Mouse (Mus musculus): ENCODE data around the gene Chac1.

The Chac1 gene

DNA sequence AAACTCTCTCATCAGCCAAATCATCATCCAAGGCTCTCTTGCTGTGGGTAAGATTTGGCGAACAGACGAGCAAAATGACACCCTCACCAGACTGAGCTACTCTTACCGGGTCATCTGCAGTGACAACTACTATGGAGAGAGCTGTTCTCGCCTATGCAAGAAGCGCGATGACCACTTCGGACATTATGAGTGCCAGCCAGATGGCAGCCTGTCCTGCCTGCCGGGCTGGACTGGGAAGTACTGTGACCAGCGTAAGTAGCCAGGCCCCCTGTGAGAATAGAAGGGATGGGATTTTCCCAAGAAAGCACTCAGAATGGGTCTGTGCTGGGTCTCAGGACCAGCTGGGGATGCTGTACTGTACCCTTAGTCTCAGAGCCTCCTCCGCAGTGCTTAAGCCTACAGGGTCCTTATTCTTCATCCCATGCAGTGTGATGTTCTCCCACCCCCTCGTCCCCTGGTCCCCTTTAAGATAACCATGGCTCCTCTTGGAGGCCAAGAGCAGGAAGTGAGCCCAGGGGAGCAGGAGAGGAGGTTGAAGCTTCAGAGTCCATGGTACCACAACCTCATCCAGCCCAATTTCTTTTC lies 23.0 kb upstream of the Chac1 start:
- no peak for DNase-seq (ENCODE audit: low read depth, low spot score)

DNA sequence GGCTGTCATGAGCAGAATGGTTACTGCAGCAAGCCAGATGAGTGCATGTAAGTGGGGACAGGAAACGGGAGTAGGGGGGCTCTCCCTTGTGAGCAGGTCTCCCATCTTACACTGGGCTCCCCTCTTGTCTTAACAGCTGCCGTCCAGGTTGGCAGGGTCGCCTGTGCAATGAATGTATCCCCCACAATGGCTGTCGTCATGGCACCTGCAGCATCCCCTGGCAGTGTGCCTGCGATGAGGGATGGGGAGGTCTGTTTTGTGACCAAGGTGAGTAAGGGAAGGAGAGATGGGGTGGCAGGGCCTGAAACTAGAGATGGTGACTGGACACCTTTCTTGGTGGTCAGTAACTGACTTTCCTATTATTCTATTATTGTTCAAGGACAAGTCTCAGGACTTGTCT lies 22.5 kb upstream of the Chac1 start:
- DNase-seq (ENCODE audit: low read depth, low spot score) = no peak

DNA sequence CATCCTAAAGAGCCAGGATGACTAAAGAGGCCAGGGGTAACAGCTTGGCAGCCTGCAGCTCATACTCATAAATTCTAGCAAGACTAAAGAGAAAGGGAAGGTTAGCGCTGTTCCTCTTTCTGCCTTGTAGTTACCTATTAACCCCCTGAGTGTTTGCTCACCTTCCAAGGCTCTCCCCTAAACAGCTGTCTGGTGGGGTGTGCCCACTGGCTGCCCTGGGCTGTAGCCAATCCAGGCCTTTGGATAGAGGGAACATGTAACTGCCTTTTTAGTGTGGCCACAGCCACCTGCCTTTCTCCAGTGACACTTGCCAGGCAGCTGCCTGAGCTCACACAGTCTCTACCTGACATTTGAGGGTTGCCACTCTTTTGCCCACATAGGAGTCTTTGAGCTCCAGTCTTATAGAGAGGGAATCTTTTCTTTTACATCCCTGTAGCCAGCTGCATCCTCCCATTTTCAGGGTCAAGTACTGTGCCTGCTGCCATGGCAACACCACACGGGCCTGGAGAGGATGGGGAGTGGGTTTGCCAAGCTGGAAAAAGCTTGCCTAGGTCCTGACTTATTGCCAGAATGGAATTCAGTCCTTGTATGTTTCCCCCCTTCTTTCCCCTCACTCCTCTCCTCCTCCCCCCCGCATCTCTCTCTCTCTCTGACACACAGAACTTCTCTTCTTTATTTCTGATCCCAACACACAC lies 21.8 kb upstream of the Chac1 start:
- no peak for DNase-seq (ENCODE audit: low read depth, low spot score)

DNA sequence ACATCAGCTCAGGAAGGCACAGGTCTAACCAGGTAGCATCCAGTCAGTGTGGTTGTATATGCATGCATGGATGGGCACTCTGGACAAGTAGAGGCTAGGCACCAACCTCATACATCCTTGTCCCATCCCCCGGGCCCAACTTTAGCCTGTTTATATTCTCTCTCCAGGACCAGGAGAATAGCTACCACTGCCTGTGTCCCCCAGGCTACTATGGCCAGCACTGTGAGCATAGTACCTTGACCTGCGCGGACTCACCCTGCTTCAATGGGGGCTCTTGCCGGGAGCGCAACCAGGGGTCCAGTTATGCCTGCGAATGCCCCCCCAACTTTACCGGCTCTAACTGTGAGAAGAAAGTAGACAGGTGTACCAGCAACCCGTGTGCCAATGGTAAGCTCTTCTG lies 20.2 kb upstream of the Chac1 start:
- no peak for DNase-seq (ENCODE audit: low read depth, low spot score)

DNA sequence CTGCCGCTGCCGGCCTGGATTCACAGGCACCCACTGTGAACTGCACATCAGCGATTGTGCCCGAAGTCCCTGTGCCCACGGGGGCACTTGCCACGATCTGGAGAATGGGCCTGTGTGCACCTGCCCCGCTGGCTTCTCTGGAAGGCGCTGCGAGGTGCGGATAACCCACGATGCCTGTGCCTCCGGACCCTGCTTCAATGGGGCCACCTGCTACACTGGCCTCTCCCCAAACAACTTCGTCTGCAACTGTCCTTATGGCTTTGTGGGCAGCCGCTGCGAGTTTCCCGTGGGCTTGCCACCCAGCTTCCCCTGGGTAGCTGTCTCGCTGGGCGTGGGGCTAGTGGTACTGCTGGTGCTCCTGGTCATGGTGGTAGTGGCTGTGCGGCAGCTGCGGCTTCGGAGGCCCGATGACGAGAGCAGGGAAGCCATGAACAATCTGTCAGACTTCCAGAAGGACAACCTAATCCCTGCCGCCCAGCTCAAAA lies 18.8 kb upstream of the Chac1 start:
- DNase-seq (ENCODE audit: low read depth, low spot score) = no peak

DNA sequence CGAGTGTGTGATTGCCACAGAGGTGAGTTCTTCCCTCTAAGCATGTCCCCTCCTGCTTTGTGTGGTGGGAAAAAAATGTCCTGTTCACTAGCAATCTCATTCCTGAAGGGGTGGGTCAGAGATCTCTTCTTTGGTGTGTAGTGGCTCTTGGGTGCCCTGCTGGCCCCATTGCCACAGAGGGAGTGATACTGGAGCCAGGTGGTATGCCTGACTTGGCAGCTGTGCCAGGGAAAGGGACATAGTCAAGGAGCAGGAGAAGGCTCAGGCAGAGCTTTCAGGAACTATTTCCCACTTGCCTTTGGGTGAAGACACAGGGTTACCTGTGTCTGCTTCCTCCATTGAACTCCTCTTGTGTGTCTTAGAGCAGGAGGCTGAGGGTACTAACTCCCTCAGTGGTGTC lies 16.9 kb upstream of the Chac1 start:
- DNase-seq (ENCODE audit: low read depth, low spot score) = no peak

DNA sequence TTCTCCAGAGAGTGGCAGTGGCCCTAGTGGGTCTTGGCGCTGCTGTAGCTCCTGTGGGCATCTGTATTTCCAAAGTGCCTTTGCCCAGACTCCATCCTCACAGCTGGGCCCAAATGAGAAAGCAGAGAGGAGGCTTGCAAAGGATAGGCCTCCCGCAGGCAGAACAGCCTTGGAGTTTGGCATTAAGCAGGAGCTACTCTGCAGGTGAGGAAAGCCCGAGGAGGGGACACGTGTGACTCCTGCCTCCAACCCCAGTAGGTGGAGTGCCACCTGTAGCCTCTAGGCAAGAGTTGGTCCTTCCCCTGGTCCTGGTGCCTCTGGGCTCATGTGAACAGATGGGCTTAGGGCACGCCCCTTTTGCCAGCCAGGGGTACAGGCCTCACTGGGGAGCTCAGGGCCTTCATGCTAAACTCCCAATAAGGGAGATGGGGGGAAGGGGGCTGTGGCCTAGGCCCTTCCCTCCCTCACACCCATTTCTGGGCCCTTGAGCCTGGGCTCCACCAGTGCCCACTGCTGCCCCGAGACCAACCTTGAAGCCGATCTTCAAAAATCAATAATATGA lies 16.0 kb upstream of the Chac1 start:
- DNase-seq (ENCODE audit: low read depth, low spot score) = no peak

DNA sequence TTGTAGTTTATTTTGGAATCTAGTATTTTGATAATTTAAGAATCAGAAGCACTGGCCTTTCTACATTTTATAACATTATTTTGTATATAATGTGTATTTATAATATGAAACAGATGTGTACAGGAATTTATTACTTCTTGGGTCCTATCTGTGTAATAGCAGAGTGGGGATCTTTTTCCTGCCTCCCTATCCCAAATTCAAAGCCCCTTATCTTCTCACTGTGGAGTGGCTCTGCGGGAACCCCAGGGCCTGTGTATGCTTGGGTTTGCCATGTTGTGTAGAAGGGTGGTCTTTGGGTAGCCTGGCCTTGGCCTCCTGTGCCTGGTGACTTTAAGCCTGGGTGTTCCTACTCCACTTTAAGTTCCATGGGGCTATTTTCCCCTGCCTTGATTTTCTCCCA lies 15.5 kb upstream of the Chac1 start:
- no peak for DNase-seq (ENCODE audit: low read depth, low spot score)

DNA sequence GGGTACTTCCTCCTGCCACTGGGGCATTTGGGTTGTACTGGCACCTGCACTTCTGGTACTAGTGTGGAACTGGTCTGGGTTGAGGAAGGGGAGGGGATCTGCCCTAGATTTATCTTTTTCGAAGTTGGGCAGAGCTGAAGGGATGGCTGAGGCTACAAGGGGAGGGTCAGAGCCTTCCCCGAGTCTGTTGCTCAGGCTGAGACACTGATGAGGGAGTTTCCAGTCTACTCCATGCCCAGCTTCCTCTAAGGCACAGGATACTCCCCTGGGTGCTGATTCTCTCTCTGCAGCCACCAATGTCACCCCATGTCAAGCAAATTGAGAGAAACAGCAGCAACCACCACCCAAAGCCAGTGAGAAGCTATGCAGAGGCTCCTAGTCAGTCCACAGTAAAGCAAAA lies 15.0 kb upstream of the Chac1 start:
- no peak for DNase-seq (ENCODE audit: low read depth, low spot score)

DNA sequence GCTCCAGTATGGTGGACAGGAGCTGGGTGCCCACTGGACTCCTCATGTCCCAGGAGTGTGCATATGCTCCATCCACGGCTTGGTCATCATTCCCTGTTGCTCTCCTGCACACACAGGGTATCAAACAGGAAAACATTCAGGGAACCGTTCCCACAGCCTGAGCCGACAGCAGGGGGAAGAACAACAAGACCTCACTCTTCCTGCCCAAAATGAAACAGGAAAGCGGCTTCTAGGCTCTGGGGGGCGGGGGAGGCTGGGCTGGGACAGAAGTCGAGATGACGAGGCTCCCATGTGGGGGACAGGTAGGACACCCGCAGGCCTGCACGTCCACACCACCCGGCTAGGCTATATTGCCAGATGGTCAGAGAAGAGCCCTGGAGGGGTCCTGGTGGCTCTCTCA lies 14.6 kb upstream of the Chac1 start:
- no peak for DNase-seq (ENCODE audit: low read depth, low spot score)

DNA sequence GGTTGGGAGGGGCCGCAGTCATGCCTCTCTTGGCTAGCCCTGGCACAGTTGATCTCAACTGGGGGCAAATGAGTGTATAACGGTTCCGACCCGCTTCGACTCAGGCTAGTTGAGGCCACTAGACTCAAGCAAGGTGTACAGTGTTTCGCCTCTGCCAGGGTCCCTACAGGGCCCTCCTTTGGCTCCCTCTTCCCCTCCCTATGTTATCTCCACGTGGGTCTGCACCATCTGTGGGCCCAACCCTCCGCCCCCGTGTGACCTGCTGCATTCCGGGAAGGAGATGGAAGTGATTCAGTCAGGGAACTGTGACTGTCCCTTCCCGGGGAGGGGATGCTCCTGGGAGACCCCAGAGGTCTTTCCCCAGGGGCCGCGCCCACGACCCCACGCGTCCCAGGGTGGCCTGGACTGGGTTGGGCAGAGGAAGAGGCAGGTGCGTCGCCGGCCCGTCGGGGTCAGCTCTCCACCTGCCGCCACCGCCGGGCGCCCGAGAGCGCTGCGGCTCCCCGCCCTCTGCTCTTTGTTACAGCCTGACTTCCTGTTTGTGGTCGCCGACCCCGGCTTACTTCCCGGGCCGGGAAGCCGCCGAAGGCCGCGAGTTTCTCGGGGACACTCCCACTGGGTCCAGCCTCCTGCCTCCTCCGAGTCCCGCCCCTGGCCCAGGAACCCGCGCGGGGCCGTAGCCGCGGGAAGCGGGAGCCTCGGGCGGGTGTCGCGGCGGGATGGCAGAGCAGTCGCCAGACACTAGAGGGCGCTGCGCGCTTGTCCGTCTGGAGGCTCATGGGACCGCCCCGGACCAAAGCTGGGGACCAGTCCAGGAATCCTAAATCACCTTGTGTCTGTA lies 13.4 kb upstream of the Chac1 start:
- peak; percentile 79 for DNase-seq (ENCODE audit: low read depth, low spot score)

DNA sequence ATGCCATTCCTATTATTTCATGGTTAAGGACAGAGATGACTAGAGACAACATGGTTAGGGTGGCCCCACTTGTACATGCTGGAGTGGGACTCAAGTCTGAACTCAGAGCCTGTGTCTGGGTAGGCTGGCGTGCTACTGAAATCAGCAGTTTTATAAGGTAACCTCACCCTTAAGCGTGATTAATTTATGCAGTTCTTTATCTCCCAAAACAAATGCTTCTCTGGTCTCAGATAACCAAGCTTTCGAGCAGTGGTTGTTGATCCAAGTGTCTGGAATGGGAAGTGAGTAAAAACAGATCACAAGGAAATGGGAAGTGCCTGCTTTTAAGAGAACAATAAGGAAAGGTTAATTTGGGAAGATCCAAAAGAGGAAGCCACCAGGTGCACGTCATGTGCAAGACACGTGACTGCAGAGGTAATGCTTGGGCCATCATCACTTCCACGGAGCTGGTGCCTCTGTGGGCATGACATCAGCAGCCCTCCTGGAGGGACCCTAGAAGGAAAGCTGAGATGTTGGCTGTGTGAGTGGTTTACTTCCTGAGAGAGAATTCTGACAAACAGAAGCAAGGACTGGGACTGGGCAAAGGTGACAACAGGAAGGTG lies 6.4 kb upstream of the Chac1 start:
- DNase-seq (ENCODE audit: low read depth, low spot score) = no peak

DNA sequence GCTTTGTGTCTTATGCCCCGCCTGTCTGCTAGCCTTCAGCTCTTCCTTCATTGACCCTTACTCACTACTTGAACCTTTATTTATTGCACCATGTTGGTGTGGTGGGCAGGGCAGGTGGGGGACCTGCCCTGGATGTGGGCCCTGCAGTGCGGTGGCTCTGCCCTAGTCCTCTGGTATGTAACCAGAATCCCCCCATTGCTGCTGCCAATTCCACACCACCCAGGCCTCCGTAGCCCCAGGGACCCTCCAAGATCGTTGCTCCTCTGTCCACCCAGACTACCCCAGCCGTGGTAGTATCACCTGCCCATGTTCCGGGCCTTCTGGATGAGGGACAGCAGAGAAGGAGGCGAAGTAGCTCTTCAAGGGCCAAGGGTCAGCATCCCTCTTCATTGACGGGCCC lies 2.7 kb downstream of the Chac1 start:
- no peak for DNase-seq (ENCODE audit: low read depth, low spot score)

DNA sequence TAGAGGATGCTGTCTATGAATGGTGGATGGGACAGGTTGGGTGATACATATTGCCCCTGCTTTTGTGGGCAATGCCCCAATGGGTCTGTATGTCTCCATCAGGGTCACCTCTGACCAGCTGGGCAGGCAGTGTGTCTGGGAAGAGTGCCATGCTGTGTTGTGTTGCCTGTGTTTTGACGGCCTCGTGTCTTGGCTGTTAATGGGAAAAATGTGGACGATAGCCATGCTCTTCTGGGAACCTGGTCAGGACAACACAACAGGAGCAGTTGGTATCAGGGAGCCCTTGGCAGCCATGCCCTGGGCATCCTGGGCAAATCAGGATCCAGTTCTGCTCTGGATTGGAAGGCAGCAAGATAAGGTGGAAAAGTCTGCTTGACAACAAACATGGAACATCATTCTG lies 4.1 kb downstream of the Chac1 start:
- no peak for DNase-seq (ENCODE audit: low read depth, low spot score)

DNA sequence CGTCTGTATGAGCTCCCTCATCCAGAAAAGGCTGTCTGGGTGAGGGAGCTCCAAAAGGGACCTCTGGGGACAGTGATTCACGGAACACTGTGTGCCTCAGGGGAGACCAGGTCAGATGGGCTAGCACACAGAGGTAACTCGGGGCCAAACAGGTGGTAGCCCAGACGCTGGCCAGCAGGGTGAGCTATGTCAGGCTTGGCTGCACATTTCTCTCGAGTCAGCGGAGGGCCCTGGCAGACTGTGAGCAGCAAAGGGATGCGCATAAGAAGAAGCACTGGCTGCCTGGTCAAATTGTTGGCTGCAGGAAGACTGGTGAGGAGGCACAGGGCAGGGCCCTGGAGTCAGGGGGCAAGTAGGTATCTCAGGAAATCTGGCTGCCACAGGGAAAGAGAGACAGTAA lies 4.6 kb downstream of the Chac1 start:
- DNase-seq (ENCODE audit: low read depth, low spot score) = no peak

DNA sequence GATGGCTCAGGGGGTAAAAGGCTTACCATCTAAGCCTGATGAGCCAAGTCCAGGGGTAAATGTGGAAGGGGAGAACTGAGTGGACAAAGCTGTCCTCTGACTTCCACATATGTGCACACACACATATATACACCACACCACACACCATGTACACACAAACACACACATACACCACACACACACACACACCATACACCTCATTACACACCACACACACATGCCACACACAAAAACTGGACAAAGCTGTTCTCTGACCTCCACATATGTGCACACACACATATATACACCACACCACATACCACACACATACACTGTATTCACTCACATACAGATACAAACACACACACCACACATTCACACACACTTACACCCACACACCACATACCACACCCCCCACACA lies 5.3 kb downstream of the Chac1 start:
- DNase-seq (ENCODE audit: low read depth, low spot score) = no peak

DNA sequence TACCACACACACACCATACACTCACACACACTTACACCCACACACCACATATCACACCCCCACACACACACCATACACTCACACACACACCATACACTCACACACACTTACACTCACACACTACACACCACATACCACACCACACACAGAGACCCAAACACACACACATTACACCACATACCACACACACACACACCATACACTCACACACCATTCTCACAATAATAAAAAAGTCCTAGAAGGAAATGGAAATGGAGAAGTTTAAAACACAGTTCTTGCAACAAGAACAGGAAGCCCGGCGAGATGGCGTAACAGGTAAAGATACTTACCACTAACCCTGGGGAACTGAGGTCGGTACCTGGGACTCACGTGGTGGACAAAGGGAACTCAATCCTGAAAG lies 5.8 kb downstream of the Chac1 start:
- DNase-seq (ENCODE audit: low read depth, low spot score) = no peak

DNA sequence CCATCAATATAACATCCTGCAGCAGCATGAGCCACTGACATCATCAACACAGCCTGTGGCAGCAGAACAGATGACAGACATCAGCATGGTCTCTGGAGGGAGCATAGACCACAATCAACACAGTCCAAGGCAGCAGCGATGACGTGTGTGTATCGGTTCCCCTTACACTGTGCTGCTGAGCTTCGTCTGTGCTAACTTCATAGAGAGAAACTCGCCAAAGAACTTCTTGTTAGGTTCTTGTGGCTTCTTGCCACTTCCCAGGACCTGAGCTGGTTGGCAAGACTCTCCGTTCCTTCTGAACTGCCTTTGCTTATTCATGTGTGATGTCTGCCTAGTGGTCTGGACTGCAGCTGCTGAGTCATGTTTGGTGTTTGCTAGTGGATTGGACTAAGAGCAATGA lies 7.2 kb downstream of the Chac1 start:
- DNase-seq (ENCODE audit: low read depth, low spot score) = no peak

DNA sequence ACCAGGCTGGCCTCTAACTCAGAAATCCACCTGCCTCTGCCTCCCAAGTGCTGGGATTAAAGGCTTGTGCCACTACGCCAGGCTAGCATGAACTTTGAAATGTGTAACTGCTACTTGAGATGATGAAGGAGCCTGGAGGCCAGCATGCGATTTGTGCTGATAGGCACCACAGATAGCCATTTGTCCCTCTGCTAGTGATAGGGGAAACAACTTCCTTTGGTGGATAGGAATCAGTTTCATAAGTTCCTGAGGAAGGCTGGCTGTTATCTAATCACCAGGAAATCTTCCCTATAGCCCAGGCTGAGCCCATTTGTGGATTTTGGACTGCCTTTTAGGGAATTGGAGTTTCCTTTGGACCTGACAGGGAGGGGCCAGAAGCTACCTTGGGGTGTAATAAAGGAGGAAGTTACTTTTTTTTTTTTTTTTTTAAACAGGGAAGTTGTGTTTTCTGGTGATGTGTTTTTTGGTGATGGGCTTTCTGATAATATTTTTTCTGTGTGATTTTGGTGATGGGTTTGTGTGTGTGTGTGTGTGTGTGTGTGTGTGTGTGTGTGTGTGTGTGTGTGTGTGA lies 8.8 kb downstream of the Chac1 start:
- no peak for DNase-seq (ENCODE audit: low read depth, low spot score)

DNA sequence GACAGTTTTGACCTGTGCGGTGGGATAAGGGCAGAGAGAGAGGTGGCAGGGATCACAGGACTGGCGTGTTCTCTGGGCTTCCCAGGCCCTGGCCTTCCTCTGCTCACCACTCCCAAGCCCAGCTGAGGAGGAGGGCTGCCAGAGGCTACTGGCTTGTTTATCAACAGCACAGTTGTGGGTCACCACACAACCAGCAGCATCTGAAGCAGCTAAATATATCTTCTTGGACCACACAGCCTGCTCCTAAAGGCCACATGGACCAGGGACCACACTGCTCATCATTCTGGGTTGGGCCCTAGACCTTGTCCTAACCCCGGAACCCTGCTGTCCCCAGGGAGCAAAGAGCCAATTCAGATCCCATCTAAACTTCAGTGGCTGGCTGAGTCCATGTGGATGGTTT lies 13.9 kb downstream of the Chac1 start:
- no peak for DNase-seq (ENCODE audit: low read depth, low spot score)

DNA sequence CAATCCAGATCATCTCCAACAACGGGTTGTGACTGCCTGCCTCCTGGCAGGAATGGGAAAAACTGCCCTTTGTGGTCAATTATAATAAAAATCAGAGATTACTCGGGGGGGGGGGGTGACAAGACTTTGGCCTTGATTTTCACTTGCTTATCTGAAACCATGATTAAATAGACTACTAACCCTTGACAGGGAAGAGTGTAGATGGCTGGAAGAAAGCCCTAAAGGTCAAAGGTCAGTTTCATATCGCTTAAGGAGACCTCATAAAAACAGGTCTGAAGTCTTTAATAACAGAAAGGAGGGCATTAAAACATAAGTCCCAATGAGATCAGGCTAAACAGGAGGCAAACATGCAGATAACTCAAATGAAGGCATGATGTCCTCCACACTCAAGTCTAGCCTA lies 16.3 kb downstream of the Chac1 start:
- no peak for DNase-seq (ENCODE audit: low read depth, low spot score)

DNA sequence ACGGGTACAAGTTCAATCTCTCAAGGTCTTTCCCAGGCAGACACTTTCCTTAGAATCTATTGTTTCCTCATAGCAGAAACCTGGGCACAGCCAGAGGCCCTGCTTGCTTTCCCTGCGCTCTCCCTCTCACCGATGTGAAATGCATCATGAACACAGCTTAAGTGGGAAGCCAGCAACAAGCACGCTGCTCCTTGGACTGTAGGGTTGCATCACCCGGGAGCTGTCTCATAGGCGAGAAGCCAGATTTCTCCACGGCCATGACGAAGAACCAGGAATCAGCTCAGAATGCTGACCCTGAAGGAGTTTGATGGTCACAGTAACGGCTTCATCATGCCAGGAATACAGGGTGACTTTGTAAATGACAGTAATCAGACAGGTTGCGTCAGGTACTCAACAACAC lies 19.1 kb downstream of the Chac1 start:
- DNase-seq (ENCODE audit: low read depth, low spot score) = no peak

Measured in mesoderm, embryonic 11.5 days (tissue).